Mouse (Mus musculus) heart, postnatal 36 days (tissue): ENCODE data around the gene Bcar3. TPM values are rescaled to one million over a fixed set of nuclear protein-coding genes. Genes with fewer than 3 reads are reported as not detected.

Experiments used
- DNase-seq, 2 experiments: peaks; one replicate each; pipeline ENCODE4 v3.0.0; 2021 to 2022
- intact Hi-C: fragments of 180-260 bp; cut with DNase I; formaldehyde crosslinking; loops from one replicate; pipeline ENCODE4 v1.15.1; 2025
- total RNA-seq, 2 experiments: library from RNA; stranded (reverse); gene quantifications; 2 replicates each; pipeline ENCODE4 v1.2.3; 2021

The Bcar3 gene
- total RNA-seq, 2 experiments from 2014 or later = 6.3 to 8.2 TPM

GRCm38 (mm10) chr3:122492872-122493615 is 199.1 kb downstream of the Bcar3 start:
- intact Hi-C loops = no loop called here
- no peak for DNase-seq

DNA sequence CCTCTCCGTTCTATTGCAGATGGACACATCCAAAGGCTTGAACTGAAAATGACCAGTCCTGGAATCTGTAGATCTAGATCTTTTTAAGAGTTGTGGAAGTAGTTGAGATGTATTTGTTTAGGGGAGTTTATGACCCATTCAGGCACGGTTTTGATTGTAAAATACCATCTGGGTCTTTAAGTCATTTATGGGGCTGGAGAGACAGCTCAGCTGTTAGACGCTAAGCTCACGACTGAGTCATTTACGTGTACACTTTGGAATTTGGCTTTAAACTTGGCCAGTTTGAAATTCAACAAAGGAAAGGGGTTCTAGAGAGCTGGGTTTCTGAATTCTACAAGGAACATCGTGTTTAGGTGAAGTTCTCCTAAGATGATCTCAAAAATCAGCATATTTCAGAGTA is 200.8 kb downstream of the Bcar3 start:
- intact Hi-C loops = no loop called here
- DNase-seq = no peak

- intact Hi-C loops = no loop called here
- DNase-seq = no peak
Observed at GRCm38 (mm10) chr3:122497871-122498270, 203.9 kb downstream of the Bcar3 start.

- no peak for DNase-seq
- intact Hi-C loops = no loop called here
Observed at GRCm38 (mm10) chr3:122498528-122498927, 204.6 kb downstream of the Bcar3 start.

- intact Hi-C loops = loop anchor here (10.0 kb wide), 1 partner anchor 285 kb away; no protein-coding TSS in a partner anchor
- DNase-seq = no peak
Observed at GRCm38 (mm10) chr3:122499647-122500046, 205.7 kb downstream of the Bcar3 start.

DNA sequence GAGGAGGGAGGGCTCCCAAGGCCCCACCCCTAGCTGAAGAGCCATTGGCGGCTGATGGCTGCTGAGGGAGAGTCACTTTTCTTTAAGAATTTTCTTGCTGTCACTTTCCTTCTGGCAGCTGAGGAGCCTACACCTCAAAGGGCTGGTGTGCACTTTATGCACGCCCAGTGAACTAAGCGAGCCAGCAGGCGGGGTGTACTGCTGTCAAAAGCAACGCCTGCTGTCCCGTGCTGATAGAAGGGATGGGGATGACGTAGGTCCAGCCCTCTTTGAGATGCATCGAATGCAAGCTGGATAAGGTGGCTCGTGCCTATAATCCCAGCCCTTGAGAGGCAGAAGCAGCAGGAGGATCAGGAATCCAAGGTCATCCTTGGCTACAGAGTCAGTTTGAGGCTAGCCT is 207.0 kb downstream of the Bcar3 start:
- DNase-seq = no peak
- intact Hi-C loops = loop anchor here (10.0 kb wide), 1 partner anchor 284 kb away; no protein-coding TSS in a partner anchor

DNA sequence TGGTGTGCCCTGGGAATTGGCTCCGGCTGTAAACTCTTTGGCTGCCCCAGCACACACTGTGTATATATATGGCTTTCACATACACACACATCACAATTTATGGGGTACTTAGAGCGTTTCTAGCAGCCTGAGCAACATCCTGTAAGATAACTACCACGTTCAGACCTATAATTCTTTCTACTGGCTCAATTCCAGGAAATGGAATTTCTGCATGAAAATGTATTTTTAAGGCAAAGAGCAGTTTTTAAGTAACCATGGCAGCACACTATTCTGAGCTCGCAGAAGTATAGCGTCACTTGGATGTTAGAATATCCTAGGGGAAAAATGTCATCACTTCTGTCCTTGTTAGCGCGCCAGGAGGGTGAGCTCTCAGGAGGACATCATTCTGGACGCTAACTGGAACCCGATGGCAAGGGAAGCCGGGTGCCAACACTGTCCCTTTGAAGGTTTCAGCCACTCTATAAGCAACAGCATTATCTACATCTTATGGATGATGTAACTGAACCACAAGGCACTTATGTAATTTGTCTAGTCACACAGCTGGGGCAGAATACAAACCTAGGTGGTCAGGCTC is 212.5 kb downstream of the Bcar3 start:
- intact Hi-C loops = loop anchor here (5.0 to 10.0 kb wide), 2 partner anchors 221 to 278 kb away; partner anchors contain the start of gene Pde5a
- no peak for DNase-seq

DNA sequence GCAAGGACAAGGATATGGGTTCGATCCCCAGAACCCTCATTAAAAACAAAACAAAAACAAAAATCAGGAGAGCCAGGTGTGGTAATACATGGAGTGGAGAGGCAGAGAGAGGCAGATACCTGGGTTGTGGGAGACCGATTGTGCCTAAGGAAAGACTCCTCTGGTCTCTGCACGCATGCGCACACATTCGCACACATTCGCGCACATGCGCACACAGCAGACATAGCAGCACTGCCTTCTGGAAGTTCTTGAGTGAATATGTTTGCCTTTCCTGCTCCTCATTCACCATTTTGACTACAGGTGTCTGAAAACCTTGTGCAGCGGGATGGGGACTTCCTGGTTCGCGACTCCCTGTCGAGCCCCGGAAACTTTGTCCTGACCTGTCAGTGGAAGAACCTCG is 213.9 kb downstream of the Bcar3 start:
- intact Hi-C loops = loop anchor here (5.0 to 10.0 kb wide), 2 partner anchors 219 to 277 kb away; partner anchors contain the start of gene Pde5a
- DNase-seq = no peak

DNA sequence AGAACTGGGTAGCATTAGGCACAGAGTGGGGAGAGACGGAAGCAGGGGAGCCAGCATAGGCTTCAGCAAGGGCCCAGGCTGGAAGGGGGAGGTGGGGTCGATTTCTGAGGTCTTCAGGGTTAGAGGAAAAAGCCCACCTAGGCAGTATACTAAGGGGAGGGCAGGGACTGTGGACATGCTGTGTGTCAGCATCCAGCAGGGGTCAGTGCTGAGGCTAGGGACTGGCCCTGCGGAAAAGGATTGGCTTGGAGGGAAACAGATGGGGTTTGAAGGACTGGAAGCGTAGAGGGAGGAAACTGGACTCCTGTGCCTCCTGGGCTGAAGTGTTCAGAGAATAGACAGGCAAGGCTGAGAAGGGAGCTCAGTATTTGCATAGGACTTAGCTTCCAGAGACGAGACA is 215.1 kb downstream of the Bcar3 start:
- peak; percentile 64 to 79 for DNase-seq
- intact Hi-C loops = loop anchor here (1.0 to 10.0 kb wide), 3 partner anchors 129 to 276 kb away; partner anchors contain the start of gene Pde5a

GRCm38 (mm10) chr3:122509534-122510239 is 215.8 kb downstream of the Bcar3 start:
- intact Hi-C loops = loop anchor here (1.0 to 10.0 kb wide), 3 partner anchors 129 to 275 kb away; partner anchors contain the start of gene Pde5a
- peak; percentile 40 to 46 for DNase-seq

GRCm38 (mm10) chr3:122510240-122510750 is 216.4 kb downstream of the Bcar3 start:
- intact Hi-C loops = no loop called here
- DNase-seq = peak in 1 of 2 experiments; percentile 29

- intact Hi-C loops = no loop called here
- DNase-seq = no peak
Observed at GRCm38 (mm10) chr3:122510932-122511331, 217.0 kb downstream of the Bcar3 start.

GRCm38 (mm10) chr3:122511721-122512619 is 218.0 kb downstream of the Bcar3 start:
- intact Hi-C loops = no loop called here
- DNase-seq = no peak

- DNase-seq = no peak
- intact Hi-C loops = no loop called here
Observed at GRCm38 (mm10) chr3:122512725-122513375, 218.9 kb downstream of the Bcar3 start.

GRCm38 (mm10) chr3:122515568-122516326 is 221.8 kb downstream of the Bcar3 start:
- intact Hi-C loops = no loop called here
- DNase-seq = no peak

DNA sequence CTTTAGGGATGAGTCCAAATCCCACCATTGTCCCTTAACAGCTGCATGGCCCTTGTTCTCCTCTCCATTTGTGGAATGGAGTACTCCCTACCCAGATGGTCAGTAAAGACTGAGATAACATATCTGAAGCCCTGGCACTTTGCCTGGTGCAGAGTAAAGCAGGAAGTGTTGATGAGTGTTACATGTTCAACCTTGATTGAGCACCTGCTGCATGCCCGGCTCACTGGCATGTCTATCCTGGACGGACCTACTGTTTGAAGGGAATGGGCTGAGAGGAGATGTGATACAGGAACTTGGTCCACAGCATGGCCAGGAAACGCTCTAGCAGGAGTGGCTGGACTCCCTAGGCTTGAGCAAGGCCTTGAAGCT is 222.4 kb downstream of the Bcar3 start:
- DNase-seq = no peak
- intact Hi-C loops = no loop called here

GRCm38 (mm10) chr3:122517726-122518125 is 223.8 kb downstream of the Bcar3 start:
- intact Hi-C loops = no loop called here
- DNase-seq = no peak

DNA sequence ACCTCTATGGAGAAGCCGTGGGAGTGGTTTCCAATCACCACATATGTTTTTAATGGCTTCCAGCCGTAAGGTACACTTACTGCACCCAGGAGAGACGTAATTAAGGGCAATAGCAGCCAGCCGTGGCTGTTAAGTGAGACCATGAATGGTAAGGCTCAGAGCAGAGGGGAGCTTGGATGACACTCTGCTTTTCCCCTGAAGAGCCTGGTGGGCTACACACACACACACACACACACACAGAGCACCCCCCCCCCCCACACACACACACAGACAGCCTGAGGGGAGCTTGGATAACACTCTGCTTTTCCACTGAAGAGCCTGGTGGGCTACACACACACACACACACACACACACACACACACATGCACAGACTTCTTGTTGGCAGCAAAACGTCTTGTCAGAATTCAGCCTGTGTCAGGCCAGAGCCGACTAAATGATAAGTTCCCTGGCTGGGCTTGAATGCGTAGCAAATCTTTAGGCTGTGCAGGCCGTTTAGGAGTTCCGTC is 224.3 kb downstream of the Bcar3 start:
- no peak for DNase-seq
- intact Hi-C loops = no loop called here

DNA sequence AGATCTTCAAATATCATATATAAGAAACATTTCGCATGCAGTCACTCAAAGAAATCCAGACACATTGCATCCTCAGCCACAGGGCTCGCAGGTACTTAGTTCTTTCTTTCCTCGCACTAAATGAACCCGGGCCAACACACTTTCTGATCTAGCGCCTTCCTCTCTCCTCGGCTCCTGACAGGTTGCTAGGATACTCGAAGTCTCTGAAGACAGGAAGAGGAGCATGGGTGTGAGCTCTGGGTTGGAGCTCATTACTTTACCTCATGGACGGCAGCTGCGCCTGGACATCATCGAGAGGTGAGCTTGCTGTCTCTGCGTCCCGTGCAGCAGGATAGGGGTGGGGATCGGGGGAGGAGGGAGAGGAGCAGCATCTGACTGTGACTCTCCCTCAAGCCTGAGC is 225.1 kb downstream of the Bcar3 start:
- intact Hi-C loops = no loop called here
- DNase-seq = no peak
